Mouse (Mus musculus): ENCODE results near the gene Mrgprb4.
A peak's percentile ranks its signal among the peaks of the same experiment; 100 is the strongest.

Gene Mrgprb4

DNA sequence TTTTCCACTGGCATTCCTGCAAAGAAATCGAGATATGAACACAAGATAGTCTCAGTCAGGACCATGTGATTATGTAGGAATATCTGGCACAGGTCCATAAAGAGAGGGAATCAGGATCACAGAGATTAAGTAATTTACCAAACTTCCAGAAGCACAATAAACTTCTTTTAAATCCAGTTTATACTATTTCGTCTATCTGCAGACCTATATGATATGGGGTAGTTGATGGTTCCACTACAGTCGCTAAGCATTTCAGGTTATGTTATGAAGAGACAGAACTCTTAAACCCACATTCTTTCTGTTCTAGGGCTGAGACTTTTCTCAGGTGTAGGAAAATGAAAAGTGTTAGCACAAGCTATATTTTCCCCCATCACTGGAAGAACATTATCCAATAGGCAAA, at the start of gene Mrgprb4:
Gene Mrgprb4, minus strand, starts transcription at position 101 of the 400 bp plus-strand sequence.
- DNase-seq (ENCODE audit: low spot score): no peak

DNA sequence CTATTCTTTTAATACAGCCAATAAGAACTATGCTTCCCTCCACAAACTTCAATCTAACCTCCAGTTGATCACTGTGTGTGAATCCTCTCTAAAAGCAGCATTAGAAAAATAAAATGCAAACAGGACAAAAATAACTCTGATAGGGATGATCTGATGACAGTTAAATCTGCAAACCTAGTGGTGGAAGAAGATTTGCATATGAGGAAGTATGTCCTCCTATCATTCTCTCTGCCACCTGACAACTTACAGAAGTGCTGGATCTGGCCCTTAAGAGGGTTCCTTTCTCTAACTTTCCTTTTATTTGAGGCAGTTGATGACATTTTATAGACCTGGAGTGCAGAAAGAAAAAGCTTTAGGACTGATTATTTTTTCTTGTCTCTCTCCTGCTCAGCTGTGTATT, 27.0 kb upstream of the Mrgprb4 start:
- no peak for DNase-seq (ENCODE audit: low spot score)

DNA sequence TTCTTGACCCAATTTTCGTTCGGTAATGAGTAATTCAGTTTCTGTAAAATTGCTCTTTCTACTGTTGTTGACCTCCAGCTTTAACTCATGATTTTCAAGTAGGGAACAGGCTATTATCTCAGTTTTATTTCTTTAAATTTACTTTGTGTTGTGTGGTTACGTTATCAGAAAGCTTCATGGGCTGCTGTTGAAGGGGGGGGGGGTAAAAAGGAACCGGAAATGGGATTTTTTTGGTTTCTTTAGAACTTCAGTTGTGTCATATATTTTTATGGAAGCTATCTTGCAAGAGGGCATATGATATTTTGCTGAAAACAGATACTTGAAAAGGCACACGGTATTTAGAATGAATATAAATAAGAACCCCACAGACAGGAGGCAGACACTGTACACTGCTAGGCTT, 26.0 kb upstream of the Mrgprb4 start:
- DNase-seq (ENCODE audit: low spot score): no peak

DNA sequence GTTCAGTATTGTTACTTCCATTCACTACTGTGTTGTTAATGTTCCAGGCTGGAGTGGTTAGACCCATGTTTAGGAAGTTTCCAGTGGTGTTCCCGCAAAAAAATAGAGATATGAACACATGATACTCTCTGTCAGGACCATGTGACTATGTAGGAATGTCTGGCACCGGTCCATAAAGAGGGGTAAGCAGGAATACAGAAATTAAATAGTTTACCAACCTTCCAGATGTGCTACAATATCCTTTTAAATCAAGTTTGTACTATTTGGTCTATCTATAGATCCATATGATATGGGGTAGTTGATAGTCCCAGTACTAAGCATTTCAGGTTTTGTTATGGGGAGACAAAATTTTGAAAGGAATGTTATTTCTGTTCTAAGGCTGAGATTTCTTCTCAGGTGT, 30.2 kb downstream of the Mrgprb4 start, which contains the start of gene Mrgprb5:
Gene Mrgprb5, minus strand, starts transcription at position 101 of the 400 bp plus-strand sequence.
- DNase-seq (ENCODE audit: low spot score): no peak

DNA sequence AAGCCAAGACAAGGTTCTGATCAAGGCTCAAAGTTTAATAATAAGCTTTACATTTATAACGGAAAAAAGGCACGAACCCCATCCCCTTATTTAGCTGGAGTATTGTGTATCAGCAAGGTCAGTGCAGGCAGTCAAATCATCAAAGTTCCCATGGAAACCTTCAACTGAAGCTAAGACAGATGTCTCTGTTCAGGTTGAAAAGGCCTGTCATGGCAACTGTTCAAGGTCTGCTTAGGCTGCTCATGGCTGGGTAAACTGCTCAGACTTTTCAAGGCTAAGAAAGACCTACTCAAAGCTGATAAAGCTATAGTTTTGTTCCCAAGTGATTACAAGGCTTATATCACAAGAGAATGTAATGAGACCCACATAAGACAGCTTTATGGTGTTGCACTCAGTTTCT, 31.6 kb downstream of the Mrgprb4 start:
- DNase-seq (ENCODE audit: low spot score): peak; percentile 4
